Mouse (Mus musculus) olfactory bulb, adult 2 months (tissue): ENCODE measurements around the gene Figla. TPM values are rescaled to one million over a fixed set of nuclear protein-coding genes. Genes with fewer than 3 reads are reported as not detected.
A peak's percentile ranks its signal among the peaks of the same experiment; 100 is the strongest.

Experiments used
- H3K27ac ChIP-seq: fragments of 200-500 bp; 2 replicates; pipeline ENCODE4 v1.5.1; 2012; ENCODE audit warnings: low read depth, low read length; ENCODE audit not compliant: insufficient read depth
- H3K4me1 ChIP-seq: fragments of 200-500 bp; 2 replicates; pipeline ENCODE4 v1.6.1; 2012; ENCODE audit warnings: low read length; ENCODE audit not compliant: control insufficient read depth, insufficient read depth
- H3K4me3 ChIP-seq: fragments of 200-500 bp; 2 replicates; pipeline ENCODE4 v1.5.1; 2012; ENCODE audit warnings: mild to moderate bottlenecking, low read depth, low read length, moderate library complexity; ENCODE audit not compliant: insufficient read depth
- CTCF ChIP-seq: fragments of 200-500 bp; IDR thresholded peaks from 2 replicates; pipeline ENCODE4 v1.5.1; 2012; ENCODE audit warnings: low read depth, mild to moderate bottlenecking, low read length, moderate library complexity; ENCODE audit not compliant: insufficient read depth
- POLR2A ChIP-seq: fragments of 200-500 bp; IDR thresholded peaks from 2 replicates; pipeline ENCODE4 v1.6.1; 2012; ENCODE audit warnings: mild to moderate bottlenecking, low read depth, low read length, moderate library complexity; ENCODE audit not compliant: insufficient read depth
- WGBS: fragments of 180-500 bp; shearing (Covaris S2); methylation state at CpG from one replicate; pipeline ENCODE4 v1.1.7; 2018; 5-methylcytosine and 5-hydroxymethylcytosine counted together
- polyA plus RNA-seq: library from polyadenylated mRNA; stranded (reverse); fragments of >200 nt; gene quantifications from 2 replicates; pipeline ENCODE4 v1.2.4, GENCODE M21; 2012; ENCODE audit warnings: low replicate concordance; ENCODE audit not compliant: missing spikeins, insufficient read depth, insufficient read length

The Figla gene
- polyA plus RNA-seq, 1 experiment = not detected

GRCm38 (mm10) chr6:86052032-86052459 lies 36.1 kb downstream of the Figla start:
- no peak overlapping the region for H3K4me3 ChIP-seq
- TF ChIP-seq CTCF (no peak), POLR2A (no peak)
- WGBS = 20% methylated on average over 7 of the region's 7 CpGs
- H3K4me1 ChIP-seq = peaks cover 43% of the 10 kb centered on the region
- peak overlapping the region; percentile 88 for H3K27ac ChIP-seq

- no peak overlapping the region for H3K4me3 ChIP-seq
- 19% methylated on average over 4 of the region's 4 CpGs for WGBS
- TF ChIP-seq CTCF (no peak), POLR2A (no peak)
- H3K4me1 ChIP-seq = peaks cover 43% of the 10 kb centered on the region
- peak overlapping the region; percentile 88 for H3K27ac ChIP-seq
Measured at GRCm38 (mm10) chr6:86052556-86052955, 36.6 kb downstream of the Figla start.

DNA sequence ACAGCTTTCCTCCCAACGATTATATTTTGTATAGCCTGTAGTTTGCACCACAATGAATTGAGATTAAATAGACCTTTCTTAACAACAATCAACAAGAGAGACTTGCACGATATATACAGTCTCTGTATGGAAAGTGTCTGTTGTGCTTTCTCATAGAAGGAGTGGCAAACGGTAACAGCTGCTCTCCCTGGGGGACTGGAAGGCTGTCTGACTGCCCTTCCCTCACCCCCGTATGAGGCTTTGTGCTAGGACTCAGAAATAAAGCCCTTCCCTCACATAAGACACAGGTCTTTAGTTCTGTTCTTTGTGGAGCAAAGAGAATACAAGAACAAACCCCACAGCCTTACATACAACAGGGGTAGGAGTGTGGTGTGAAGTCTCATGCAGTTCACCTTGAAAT lies 37.1 kb downstream of the Figla start:
- H3K27ac ChIP-seq = peak overlapping the region; percentile 88
- H3K4me3 ChIP-seq = no peak overlapping the region
- TF ChIP-seq CTCF (no peak), POLR2A (no peak)
- 14% methylated on average over 4 of the region's 4 CpGs for WGBS
- peaks cover 44% of the 10 kb centered on the region for H3K4me1 ChIP-seq

- TF ChIP-seq CTCF (no peak), POLR2A (no peak)
- no peak overlapping the region for H3K4me3 ChIP-seq
- H3K4me1 ChIP-seq = peaks cover 42% of the 10 kb centered on the region
- peak overlapping the region; percentile 64; the same call in 1 of the 2 replicates for H3K27ac ChIP-seq
- WGBS = 66% methylated on average over 5 of the region's 5 CpGs
Measured at GRCm38 (mm10) chr6:86053594-86053993, 37.6 kb downstream of the Figla start.

DNA sequence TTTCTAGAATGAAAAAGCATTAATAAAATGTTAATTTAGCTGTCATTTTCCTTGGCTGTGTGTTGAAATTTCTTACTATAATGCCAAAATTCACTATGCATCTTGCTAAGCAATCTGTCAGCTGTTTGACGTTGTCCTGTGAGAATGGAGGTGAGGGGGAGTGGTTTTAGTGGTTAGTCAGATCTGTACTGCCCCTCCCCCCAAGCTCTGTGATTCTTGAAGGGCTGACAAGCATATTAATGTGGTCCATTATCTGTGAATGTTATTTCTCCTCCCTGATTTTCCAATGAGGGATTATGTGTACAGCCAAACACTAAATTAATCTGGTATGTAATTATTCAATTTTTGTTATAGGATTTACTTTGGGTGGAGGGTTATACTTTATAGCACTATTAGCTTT lies 42.5 kb downstream of the Figla start:
- 17% methylated on average over 1 of the region's 1 CpGs for WGBS
- H3K27ac ChIP-seq = 0 out of 2 replicates have a peak overlapping the region, but pooled peaks have one; percentile 33
- TF ChIP-seq CTCF = no peak
- TF ChIP-seq POLR2A = no peak

DNA sequence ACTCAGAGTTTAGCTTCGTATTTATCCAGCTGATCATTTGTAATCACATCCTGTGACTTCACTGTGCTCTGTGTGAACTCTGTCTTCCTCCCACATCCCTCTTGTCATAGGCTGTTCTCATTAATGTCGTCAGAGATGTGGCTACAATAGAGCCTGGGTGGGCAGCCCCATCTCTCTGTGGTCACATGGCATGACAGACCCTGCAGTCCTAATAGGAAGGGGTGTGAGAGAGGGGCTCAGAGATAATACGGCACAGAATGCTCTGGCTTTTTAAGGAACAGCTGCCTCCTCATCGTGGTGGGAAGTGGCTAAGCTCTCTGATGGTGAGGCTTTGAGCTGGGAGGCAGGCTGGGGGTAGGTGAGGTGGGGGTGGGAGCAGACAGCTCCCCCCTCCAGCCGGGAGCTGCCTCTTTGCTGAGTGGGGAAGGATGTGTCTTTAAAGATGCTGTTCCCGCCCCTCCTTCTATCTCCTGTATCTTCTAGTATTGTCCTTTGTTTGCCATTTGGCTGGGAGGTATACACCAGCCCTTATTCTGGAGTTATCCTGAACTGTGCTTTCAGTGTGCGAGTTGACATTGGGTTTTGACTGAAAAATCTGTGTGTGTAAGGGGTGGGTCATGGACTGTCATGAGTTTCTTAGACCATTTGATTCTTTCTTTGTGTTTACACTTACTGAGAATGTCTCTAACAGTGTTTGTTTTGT lies 43.3 kb downstream of the Figla start:
- peak overlapping the region; percentile 86 for H3K27ac ChIP-seq
- no peak for TF ChIP-seq POLR2A
- TF ChIP-seq CTCF = no peak
- peaks cover 45% of the 10 kb centered on the region for H3K4me1 ChIP-seq
- no peak overlapping the region for H3K4me3 ChIP-seq
- 12% methylated on average over 7 of the region's 7 CpGs for WGBS

More for the DNA sequence above, 42.5 kb downstream of the Figla start:
- H3K4me3 ChIP-seq = no peak overlapping the region
- peaks cover 48% of the 10 kb centered on the region for H3K4me1 ChIP-seq

DNA sequence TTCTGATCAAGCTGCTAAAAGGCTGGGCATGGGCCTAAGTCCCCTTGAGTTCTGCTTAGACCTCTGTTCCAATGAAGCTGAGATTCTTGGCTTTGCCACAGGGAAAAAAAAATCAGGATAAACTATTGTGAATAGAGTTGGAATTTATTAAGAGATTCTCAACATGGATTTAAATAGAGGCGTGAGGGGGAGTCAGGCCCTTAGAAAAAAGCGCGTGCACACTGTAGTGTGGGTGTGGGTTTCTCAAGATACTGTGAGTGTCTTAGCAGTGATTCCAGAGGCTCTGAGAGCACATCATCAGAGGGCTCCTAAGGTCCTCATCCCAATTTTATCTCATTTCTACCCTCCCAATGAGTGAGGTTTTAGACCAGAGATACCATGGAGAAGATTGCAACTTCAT lies 44.2 kb downstream of the Figla start:
- H3K27ac ChIP-seq = peak overlapping the region; percentile 86
- peaks cover 50% of the 10 kb centered on the region for H3K4me1 ChIP-seq
- WGBS = 39% methylated on average over 3 of the region's 3 CpGs
- TF ChIP-seq CTCF = no peak
- no peak for TF ChIP-seq POLR2A
- H3K4me3 ChIP-seq = no peak overlapping the region

DNA sequence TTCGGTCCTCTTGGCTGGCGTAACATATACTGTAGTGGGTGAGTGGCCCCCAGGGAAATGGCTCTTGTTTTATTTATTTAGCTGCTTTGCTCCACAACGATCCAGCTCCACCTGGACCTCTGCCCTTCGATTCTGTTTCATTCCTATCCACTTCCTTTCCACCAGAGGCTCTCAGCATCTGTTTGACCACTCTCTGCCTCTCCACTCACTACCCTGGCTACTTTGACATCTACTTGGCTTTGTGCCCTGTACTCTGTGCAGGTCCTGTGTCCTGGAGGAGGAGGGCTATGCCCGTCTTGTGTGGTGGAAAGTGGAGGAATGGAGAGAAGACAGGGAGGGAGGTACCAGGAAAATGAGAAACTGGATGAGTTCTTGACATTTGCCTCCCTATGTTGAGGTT lies 46.3 kb downstream of the Figla start:
- TF ChIP-seq CTCF (no peak), POLR2A (no peak)
- Histone ChIP-seq H3K4me1 (peaks cover 57% of the 10 kb centered on the region), H3K4me3 (no peak overlapping the region), H3K27ac (peak overlapping the region; percentile 100)
- 45% methylated on average over 5 of the region's 5 CpGs for WGBS

DNA sequence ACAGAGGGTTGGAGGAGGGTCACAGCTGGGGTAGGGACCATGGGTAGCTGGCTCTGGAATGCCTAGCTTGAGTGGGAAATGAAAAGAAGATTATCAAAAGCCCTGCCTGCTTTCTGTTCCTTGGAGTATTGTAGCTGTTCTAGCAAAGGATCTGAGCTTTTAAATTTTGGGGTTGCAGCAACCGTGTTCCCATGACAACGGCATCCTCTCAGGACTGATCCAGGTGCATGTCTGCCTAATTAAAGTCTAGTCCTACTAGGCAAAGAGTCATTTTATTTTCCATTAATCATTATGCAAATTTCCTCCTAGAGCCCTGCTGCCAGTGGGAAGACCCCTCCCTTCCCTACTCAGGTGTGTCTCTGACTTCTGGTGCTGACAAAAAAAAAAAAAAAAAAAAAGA lies 46.7 kb downstream of the Figla start:
- H3K27ac ChIP-seq = peak overlapping the region; percentile 100
- H3K4me1 ChIP-seq = peaks cover 52% of the 10 kb centered on the region
- TF ChIP-seq CTCF (no peak), POLR2A (no peak)
- WGBS = 33% methylated on average over 2 of the region's 2 CpGs
- H3K4me3 ChIP-seq = no peak overlapping the region
